Mouse (Mus musculus) kidney, adult 11 months (tissue): ENCODE data around the gene Sel1l3.
A peak's percentile ranks its signal among the peaks of the same experiment; 100 is the strongest.

Source experiments
- DNase-seq: peaks from one replicate; pipeline ENCODE4 v3.0.0; 2022

Sel1l3 gene

DNA sequence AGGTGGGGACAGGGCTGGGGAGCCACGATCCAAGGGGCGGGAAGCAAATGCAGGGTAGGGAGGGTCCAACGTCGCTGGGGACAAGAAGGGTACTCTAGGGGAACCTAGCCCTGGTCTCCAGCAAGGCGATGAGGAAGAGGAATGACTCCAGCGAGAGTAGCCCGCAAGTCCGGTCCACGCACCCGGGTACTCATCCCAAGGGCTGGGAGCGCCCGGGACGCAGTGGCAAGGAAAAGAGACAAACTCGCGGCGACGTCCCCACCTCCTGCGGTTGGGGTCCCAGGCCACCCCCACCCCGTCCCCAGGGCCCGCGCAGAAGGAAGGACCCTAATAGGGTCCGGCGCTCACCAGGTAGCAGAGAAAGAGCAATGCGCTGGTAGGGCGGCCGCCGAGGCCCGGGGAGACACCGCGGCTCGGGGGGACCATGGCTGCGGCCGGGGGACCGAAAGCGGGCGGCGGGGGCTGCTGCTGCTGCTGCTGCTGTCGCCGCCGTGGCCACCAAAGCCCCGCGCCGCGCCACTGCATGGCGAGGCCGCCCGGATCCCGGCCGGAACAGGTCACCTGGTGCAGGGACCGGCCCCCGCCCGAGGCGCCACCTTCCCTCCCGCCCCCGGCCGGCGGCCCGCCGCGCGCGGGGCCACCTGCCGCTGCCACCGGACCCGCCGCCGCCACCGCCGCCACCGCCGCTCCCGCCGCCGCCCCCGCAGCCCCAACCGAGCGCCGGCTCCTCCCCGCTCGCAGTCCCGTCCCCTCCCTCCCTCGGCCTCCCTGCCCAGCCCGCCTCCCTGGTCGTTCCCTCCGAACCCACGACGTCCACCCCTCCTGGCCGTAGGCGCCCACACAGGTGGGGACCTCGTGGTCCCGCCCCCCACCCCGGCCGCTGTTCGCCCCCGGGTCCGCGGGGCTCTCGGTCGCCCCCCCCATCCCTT lies 681 bp downstream of the Sel1l3 start:
- DNase-seq = no peak

- DNase-seq = no peak
Measured at GRCm38 (mm10) chr5:53212087-53212781, 1.5 kb downstream of the Sel1l3 start.

DNA sequence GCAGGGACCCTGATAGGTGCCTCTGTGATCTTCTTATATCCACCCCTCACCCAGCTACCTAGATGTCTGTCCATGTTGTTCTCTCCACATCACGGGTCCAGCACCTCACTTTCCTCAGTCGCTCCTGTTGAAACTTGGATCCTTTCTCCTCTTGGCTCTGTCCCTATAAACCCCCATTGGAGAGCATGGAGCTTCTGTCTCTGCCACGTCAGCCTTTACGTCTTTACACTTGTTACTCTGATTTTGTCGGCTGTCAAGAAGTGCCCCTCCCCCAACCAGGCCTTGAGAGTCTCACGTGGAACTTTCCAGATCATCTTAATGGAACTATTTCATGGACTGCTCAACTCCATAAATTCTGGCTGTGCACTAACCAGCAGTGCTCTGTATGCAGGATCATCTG lies 2.5 kb downstream of the Sel1l3 start:
- DNase-seq = no peak

- no peak for DNase-seq
Measured at GRCm38 (mm10) chr5:53210481-53210880, 3.2 kb downstream of the Sel1l3 start.

DNA sequence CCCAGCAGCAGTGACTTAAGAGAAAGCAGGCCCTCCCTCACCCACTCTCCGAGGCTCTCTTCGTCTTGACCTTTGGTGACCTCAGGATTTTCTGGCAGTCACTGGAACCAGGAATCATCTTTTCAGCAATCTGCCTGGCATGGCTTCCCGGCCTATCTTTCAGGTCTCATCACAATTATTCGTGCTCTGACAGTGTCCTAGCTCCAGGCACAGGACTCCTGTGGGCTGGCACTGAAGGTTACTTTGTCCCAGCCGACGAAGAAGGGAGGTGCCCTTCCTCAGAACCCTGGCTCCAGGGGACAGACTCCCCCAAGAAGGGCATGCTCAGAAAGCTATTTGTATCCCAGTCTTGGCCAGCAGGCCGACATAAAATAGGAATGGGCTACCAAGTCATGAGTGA lies 4.0 kb downstream of the Sel1l3 start:
- no peak for DNase-seq

GRCm38 (mm10) chr5:53208731-53209130 lies 5.0 kb downstream of the Sel1l3 start:
- no peak for DNase-seq

DNA sequence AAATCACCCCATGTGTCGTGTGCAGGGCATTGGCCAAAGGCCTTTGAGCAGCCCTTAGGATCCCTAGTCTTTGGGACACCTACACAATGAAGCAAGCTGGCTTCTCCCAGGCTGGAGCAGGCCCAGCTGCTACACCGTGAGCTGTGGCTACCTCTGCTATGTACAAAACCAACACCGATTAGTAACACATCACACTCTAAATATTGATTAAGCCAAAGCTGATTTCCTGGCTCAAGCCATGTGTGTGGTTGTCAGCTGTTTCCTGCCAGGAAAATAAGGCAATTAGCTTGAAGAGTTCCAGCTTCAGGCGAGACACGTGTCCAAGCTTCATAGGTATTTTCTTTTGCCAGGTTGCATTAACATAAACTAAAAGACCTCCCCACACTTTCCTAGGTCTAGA lies 7.2 kb downstream of the Sel1l3 start:
- DNase-seq = no peak

DNA sequence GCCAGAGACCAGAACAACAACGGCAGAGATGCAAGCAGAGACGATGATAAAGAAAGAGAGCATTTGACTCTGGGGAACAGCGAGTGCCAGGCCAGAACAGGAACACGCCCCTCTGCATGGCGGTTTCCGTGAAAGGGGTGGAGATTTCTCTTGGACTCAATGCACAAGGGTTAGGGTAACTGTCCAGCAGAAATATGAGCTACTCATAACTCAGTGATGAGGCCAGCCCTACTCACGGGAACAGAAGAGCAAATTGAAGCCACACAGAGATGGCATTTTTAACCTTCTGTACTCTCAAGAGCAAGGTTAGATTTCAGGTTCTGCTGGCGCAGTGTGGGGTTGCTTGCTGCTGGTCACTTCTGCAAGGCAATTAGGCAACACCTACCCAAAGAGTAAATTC lies 11.0 kb downstream of the Sel1l3 start:
- DNase-seq = no peak

DNA sequence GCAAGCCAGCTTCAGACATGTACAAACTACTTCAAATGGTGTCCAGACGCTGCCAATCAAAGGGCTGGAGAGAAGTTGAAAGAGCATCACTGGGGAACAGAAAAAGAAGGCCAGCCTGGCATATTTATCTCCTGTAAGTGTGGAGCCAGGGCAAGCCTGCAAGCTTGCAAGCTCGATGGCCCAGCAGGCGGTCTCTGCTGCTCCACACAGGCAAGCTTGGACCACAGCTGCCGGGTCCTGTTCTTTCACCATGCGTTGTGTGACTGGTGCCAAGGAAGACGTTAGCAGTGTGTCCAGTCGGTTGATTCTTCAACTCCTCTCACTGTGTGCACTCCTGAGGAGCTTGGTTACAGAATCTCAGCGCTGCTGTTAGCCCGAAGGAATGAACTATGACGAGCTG lies 12.9 kb downstream of the Sel1l3 start:
- DNase-seq = no peak

- peak; percentile 70 for DNase-seq
Measured at GRCm38 (mm10) chr5:53198408-53198807, 15.3 kb downstream of the Sel1l3 start.

- peak; percentile 93 for DNase-seq
Measured at GRCm38 (mm10) chr5:53196387-53197088, 17.2 kb downstream of the Sel1l3 start.

DNA sequence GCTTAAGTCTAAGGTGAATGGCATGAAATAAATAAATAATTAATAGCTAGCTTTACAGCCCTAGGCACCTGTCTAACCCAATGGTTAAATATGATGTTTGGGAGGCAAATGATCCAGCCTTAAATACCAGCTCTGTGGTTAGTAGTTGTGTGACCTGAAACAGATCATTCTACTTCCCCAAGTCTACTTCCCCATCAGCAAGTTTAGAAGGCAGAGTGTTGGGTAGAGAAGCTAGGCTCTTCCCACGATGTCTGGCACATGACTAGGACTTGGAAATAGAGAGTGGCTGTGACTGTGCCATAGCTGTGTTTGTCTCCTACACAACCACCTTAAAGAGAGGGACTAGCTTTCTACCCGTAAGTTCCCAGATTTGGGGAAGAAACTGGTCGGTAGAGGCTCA lies 18.9 kb downstream of the Sel1l3 start:
- DNase-seq = no peak

- DNase-seq = no peak
Measured at GRCm38 (mm10) chr5:53194421-53194820, 19.3 kb downstream of the Sel1l3 start.

GRCm38 (mm10) chr5:53193092-53194030 lies 20.4 kb downstream of the Sel1l3 start:
- no peak for DNase-seq

DNA sequence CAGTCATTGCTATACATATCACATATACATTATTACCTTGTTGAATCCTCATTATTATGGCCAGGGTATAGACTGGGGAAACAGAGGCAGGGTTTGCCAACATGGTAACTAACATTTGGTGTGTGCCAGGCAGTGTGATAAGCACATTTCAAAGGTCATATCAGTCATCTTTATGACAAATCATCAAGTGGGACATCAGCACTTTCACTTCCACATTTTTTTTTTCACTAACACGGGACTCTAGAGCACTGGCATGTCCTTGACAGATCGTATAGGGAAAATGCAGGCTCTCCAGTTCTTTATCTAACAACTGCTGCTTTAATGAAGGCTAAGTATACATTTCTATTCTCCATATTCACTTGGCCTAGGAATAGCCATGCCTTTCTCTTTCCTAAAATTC lies 25.1 kb downstream of the Sel1l3 start:
- no peak for DNase-seq

GRCm38 (mm10) chr5:53187245-53187644 lies 26.5 kb downstream of the Sel1l3 start:
- no peak for DNase-seq

- DNase-seq = no peak
Measured at GRCm38 (mm10) chr5:53185803-53186202, 27.9 kb downstream of the Sel1l3 start.

GRCm38 (mm10) chr5:53179965-53180364 lies 33.8 kb downstream of the Sel1l3 start:
- DNase-seq = no peak

- DNase-seq = no peak
Measured at GRCm38 (mm10) chr5:53176703-53177102, 37.0 kb downstream of the Sel1l3 start.

GRCm38 (mm10) chr5:53176075-53176474 lies 37.7 kb downstream of the Sel1l3 start:
- DNase-seq = no peak

- no peak for DNase-seq
Measured at GRCm38 (mm10) chr5:53175195-53175594, 38.5 kb downstream of the Sel1l3 start.

- no peak for DNase-seq
Measured at GRCm38 (mm10) chr5:53174461-53174860, 39.3 kb downstream of the Sel1l3 start.
